Mouse (Mus musculus): ENCODE measurements around the gene Zfp819.

GRCm38 (mm10) chr7:43642587-43642986, 35.6 kb downstream of the Zfp819 start:
- TF ChIP-seq EP300 (IDR thresholded peaks at IDR 0.05; ENCODE audit: low read depth) (no peak), CTCF (IDR thresholded peaks at IDR 0.05; ENCODE audit: low read depth) (no peak)

Data from liver, postnatal 0 days (tissue).